Mouse (Mus musculus) embryonic facial prominence, embryonic 11.5 days (tissue): Measurements from ENCODE around the gene Fam196b. TPM values are rescaled to one million over a fixed set of nuclear protein-coding genes. Genes with fewer than 3 reads are reported as not detected.

Experiments
- ATAC-seq: fragments of 200-750 bp; cut with Nextera tagmentation; replicated peaks from 2 replicates; pipeline ENCODE4 v1.8.0; 2017; ENCODE audit warnings: low read depth; ENCODE audit not compliant: insufficient number of reproducible peaks, low FRiP score, low TSS enrichment
- DNase-seq: peaks from one replicate; pipeline ENCODE4 v3.0.0-alpha.2; 2015; ENCODE audit warnings: low spot score
- H3K27ac ChIP-seq: fragments of 300-500 bp; sonication (generic); replicated peaks from 2 replicates; pipeline ENCODE4 v1.5.1; 2014; ENCODE audit warnings: mild to moderate bottlenecking, low read depth, low read length, control low read depth
- H3K27me3 ChIP-seq: fragments of 300-500 bp; sonication (generic); 2 replicates; pipeline ENCODE4 v1.6.1; 2014; ENCODE audit warnings: mild to moderate bottlenecking, low read length, moderate library complexity, mixed read lengths; ENCODE audit not compliant: control insufficient read depth, insufficient read depth
- H3K36me3 ChIP-seq: fragments of 300-500 bp; sonication (generic); replicated peaks from 2 replicates; pipeline ENCODE4 v1.6.1; 2014; ENCODE audit warnings: low read depth, mild to moderate bottlenecking, low read length, moderate library complexity, mixed read lengths; ENCODE audit not compliant: control insufficient read depth, insufficient read depth
- H3K4me1 ChIP-seq: fragments of 300-500 bp; sonication (generic); 2 replicates; pipeline ENCODE4 v1.6.1; 2014; ENCODE audit warnings: low read length, mixed read lengths; ENCODE audit not compliant: control insufficient read depth, insufficient read depth
- H3K4me2 ChIP-seq: fragments of 300-500 bp; sonication (generic); 2 replicates; pipeline ENCODE4 v1.6.1; 2014; ENCODE audit warnings: low read depth, mild to moderate bottlenecking, control low read depth, low read length, moderate library complexity
- H3K4me3 ChIP-seq: fragments of 300-500 bp; sonication (generic); 2 replicates; pipeline ENCODE4 v1.5.1; 2014; ENCODE audit warnings: low read depth, low read length, control low read depth
- H3K9ac ChIP-seq: fragments of 300-500 bp; sonication (generic); replicated peaks from 2 replicates; pipeline ENCODE4 v1.6.1; 2014; ENCODE audit warnings: mild to moderate bottlenecking, control low read depth, low read length
- H3K9me3 ChIP-seq: fragments of 300-500 bp; sonication (generic); replicated peaks from 2 replicates; pipeline ENCODE4 v1.6.1; 2016; ENCODE audit warnings: mild to moderate bottlenecking, low read length, inconsistent platforms, mixed read lengths; ENCODE audit not compliant: control insufficient read depth
- WGBS: fragments of 180-500 bp; shearing (Covaris S2); extraction: QIAGEN DNeasy Blood & Tissue Kit; methylation state at CpG from one replicate; pipeline ENCODE4 v1.1.7; 2014; 5-methylcytosine and 5-hydroxymethylcytosine counted together
- polyA plus RNA-seq: library from polyadenylated mRNA; unstranded; fragments of >200 nt; fragmentation: Nextera tagmentation; extraction: Ambion mirVana; gene quantifications from 2 replicates; pipeline ENCODE4 v1.2.1, GENCODE M21; 2014

Fam196b gene
- polyA plus RNA-seq, 1 experiment from 2014 or later: 1.2 TPM

- DNase-seq (no peak), ATAC-seq (no peak)
- H3K4me3 ChIP-seq: no peak overlapping the region
- no peaks in the 10 kb centered on the region for H3K36me3 ChIP-seq
- 82% methylated on average over 4 of the region's 4 CpGs for WGBS
- no peaks in the 10 kb centered on the region for H3K9me3 ChIP-seq
- H3K4me1 ChIP-seq: no peaks in the 10 kb centered on the region
- H3K9ac ChIP-seq: no peak overlapping the region
- H3K27ac ChIP-seq: no peak overlapping the region
- no peaks in the 10 kb centered on the region for H3K27me3 ChIP-seq
- no peak overlapping the region for H3K4me2 ChIP-seq
Observed at GRCm38 (mm10) chr11:34372224-34372623, 57.6 kb downstream of the Fam196b start.

- Histone ChIP-seq H3K27ac (no peak overlapping the region), H3K4me2 (no peak overlapping the region), H3K36me3 (no peaks in the 10 kb centered on the region), H3K4me3 (no peak overlapping the region), H3K4me1 (no peaks in the 10 kb centered on the region), H3K9me3 (no peaks in the 10 kb centered on the region), H3K9ac (no peak overlapping the region), H3K27me3 (no peaks in the 10 kb centered on the region)
- ATAC-seq (no peak), DNase-seq (no peak)
- WGBS: 80% methylated on average over 1 of the region's 1 CpGs
Observed at GRCm38 (mm10) chr11:34375557-34375956, 60.9 kb downstream of the Fam196b start.

GRCm38 (mm10) chr11:34377649-34378048 lies 63.0 kb downstream of the Fam196b start:
- H3K27ac ChIP-seq: no peak overlapping the region
- no peaks in the 10 kb centered on the region for H3K36me3 ChIP-seq
- no peak overlapping the region for H3K4me3 ChIP-seq
- ATAC-seq (no peak), DNase-seq (no peak)
- no peaks in the 10 kb centered on the region for H3K9me3 ChIP-seq
- H3K4me1 ChIP-seq: no peaks in the 10 kb centered on the region
- no peaks in the 10 kb centered on the region for H3K27me3 ChIP-seq
- H3K9ac ChIP-seq: no peak overlapping the region
- H3K4me2 ChIP-seq: no peak overlapping the region
- WGBS: 81% methylated on average over 6 of the region's 6 CpGs

GRCm38 (mm10) chr11:34383501-34383900 lies 68.9 kb downstream of the Fam196b start:
- no peak for ATAC-seq
- Histone ChIP-seq H3K4me2 (no peak overlapping the region), H3K27ac (no peak overlapping the region), H3K36me3 (no peaks in the 10 kb centered on the region), H3K27me3 (no peaks in the 10 kb centered on the region), H3K9ac (no peak overlapping the region), H3K4me3 (no peak overlapping the region), H3K9me3 (no peaks in the 10 kb centered on the region), H3K4me1 (no peaks in the 10 kb centered on the region)
- no peak for DNase-seq
- 86% methylated on average over 3 of the region's 3 CpGs for WGBS

GRCm38 (mm10) chr11:34384178-34384577 lies 69.6 kb downstream of the Fam196b start:
- Histone ChIP-seq H3K4me3 (no peak overlapping the region), H3K9me3 (no peaks in the 10 kb centered on the region), H3K4me2 (no peak overlapping the region), H3K36me3 (no peaks in the 10 kb centered on the region), H3K4me1 (no peaks in the 10 kb centered on the region), H3K27me3 (no peaks in the 10 kb centered on the region), H3K27ac (no peak overlapping the region), H3K9ac (no peak overlapping the region)
- DNase-seq: no peak
- no peak for ATAC-seq
- WGBS: 75% methylated on average over 4 of the region's 4 CpGs

GRCm38 (mm10) chr11:34385001-34385688 lies 70.5 kb downstream of the Fam196b start:
- ATAC-seq: no peak
- H3K27me3 ChIP-seq: no peaks in the 10 kb centered on the region
- H3K4me1 ChIP-seq: no peaks in the 10 kb centered on the region
- no peaks in the 10 kb centered on the region for H3K36me3 ChIP-seq
- no peak overlapping the region for H3K4me3 ChIP-seq
- H3K27ac ChIP-seq: no peak overlapping the region
- 67% methylated on average over 1 of the region's 1 CpGs for WGBS
- no peak for DNase-seq
- H3K9me3 ChIP-seq: no peaks in the 10 kb centered on the region
- no peak overlapping the region for H3K4me2 ChIP-seq
- H3K9ac ChIP-seq: no peak overlapping the region

GRCm38 (mm10) chr11:34389261-34390116 lies 74.9 kb downstream of the Fam196b start:
- WGBS: 85% methylated on average over 6 of the region's 6 CpGs
- ATAC-seq: no peak
- Histone ChIP-seq H3K9me3 (no peaks in the 10 kb centered on the region), H3K36me3 (no peaks in the 10 kb centered on the region), H3K4me3 (no peak overlapping the region), H3K27ac (no peak overlapping the region), H3K4me1 (no peaks in the 10 kb centered on the region), H3K27me3 (no peaks in the 10 kb centered on the region), H3K4me2 (no peak overlapping the region), H3K9ac (no peak overlapping the region)
- DNase-seq: no peak

GRCm38 (mm10) chr11:34392105-34392504 lies 77.5 kb downstream of the Fam196b start:
- Histone ChIP-seq H3K9me3 (no peaks in the 10 kb centered on the region), H3K4me2 (no peak overlapping the region), H3K36me3 (no peaks in the 10 kb centered on the region), H3K9ac (no peak overlapping the region), H3K4me1 (no peaks in the 10 kb centered on the region), H3K27ac (no peak overlapping the region), H3K27me3 (no peaks in the 10 kb centered on the region), H3K4me3 (no peak overlapping the region)
- no peak for DNase-seq
- no peak for ATAC-seq
- 54% methylated on average over 4 of the region's 4 CpGs for WGBS
